Mouse (Mus musculus) hindbrain, embryonic 14.5 days (tissue): ENCODE measurements around the gene Bglap. TPM values are rescaled to one million over a fixed set of nuclear protein-coding genes. Genes with fewer than 3 reads are reported as not detected.
"Not testable (repeated sequence)": the region's sequence is repeated elsewhere in the genome, so short reads cannot be mapped to it uniquely, and the experiment has no call there.

Experiments
- ATAC-seq: fragments of 200-750 bp; cut with Nextera tagmentation; 2 replicates; pipeline ENCODE4 v1.8.0; 2017; ENCODE audit warnings: moderate number of reproducible peaks, mild to moderate bottlenecking, moderate TSS enrichment, moderate library complexity; ENCODE audit not compliant: low FRiP score
- DNase-seq: peaks from one replicate; pipeline ENCODE4 v3.0.0-alpha.2; 2015; ENCODE audit warnings: low spot score
- H3K27ac ChIP-seq: fragments of 300-500 bp; sonication (generic); 2 replicates; pipeline ENCODE4 v1.5.1; 2014; ENCODE audit warnings: mild to moderate bottlenecking, moderate library complexity
- H3K27me3 ChIP-seq: fragments of 300-500 bp; sonication (generic); 2 replicates; pipeline ENCODE4 v1.6.1; 2014; ENCODE audit warnings: mild to moderate bottlenecking, low read length, mixed read lengths; ENCODE audit not compliant: control insufficient read depth, insufficient read depth
- H3K36me3 ChIP-seq: fragments of 300-500 bp; sonication (generic); replicated peaks from 2 replicates; pipeline ENCODE4 v1.6.1; 2014; ENCODE audit not compliant: control insufficient read depth, insufficient read depth
- H3K4me1 ChIP-seq: fragments of 300-500 bp; sonication (generic); replicated peaks from 2 replicates; pipeline ENCODE4 v1.6.1; 2014; ENCODE audit warnings: antibody characterized with exemption, low read length, mixed read lengths; ENCODE audit not compliant: control insufficient read depth, insufficient read depth
- H3K4me2 ChIP-seq: fragments of 300-500 bp; sonication (generic); replicated peaks from 2 replicates; pipeline ENCODE4 v1.6.1; 2014; ENCODE audit warnings: mild to moderate bottlenecking, moderate library complexity
- H3K4me3 ChIP-seq: fragments of 300-500 bp; sonication (generic); replicated peaks from 2 replicates; pipeline ENCODE4 v1.5.1; 2014; ENCODE audit warnings: mild to moderate bottlenecking, low read length
- H3K9ac ChIP-seq: fragments of 300-500 bp; sonication (generic); 2 replicates; pipeline ENCODE4 v1.6.1; 2014
- H3K9me3 ChIP-seq: fragments of 300-500 bp; sonication (generic); 2 replicates; pipeline ENCODE4 v1.6.1; 2016; ENCODE audit warnings: low read length; ENCODE audit not compliant: control insufficient read depth
- WGBS: fragments of 180-500 bp; shearing (Covaris S2); extraction: QIAGEN DNeasy Blood & Tissue Kit; methylation state at CpG from one replicate; pipeline ENCODE4 v1.1.7; 2014; 5-methylcytosine and 5-hydroxymethylcytosine counted together
- polyA plus RNA-seq: library from polyadenylated mRNA; unstranded; fragments of >200 nt; fragmentation: Nextera tagmentation; extraction: Ambion mirVana; gene quantifications from 2 replicates; pipeline ENCODE4 v1.2.1, GENCODE M21; 2014

Gene Bglap
- polyA plus RNA-seq, 1 experiment from 2014 or later = not detected

- Histone ChIP-seq H3K27ac (no peak overlapping the region), H3K4me3 (no peak overlapping the region), H3K27me3 (no peaks in the 10 kb centered on the region), H3K9me3 (no peaks in the 10 kb centered on the region), H3K4me2 (no peak overlapping the region), H3K4me1 (0 out of 2 replicates have a peak, but pooled peaks cover under 1% of the 10 kb centered on the region), H3K9ac (no peak overlapping the region), H3K36me3 (0 out of 2 replicates have a peak, but pooled peaks cover 3% of the 10 kb centered on the region)
- WGBS = 94% methylated on average over 10 of the region's 10 CpGs
- DNase-seq (no peak), ATAC-seq (no peak)
Observed at GRCm38 (mm10) chr3:88403522-88404230, 19.4 kb upstream of the Bglap start.

GRCm38 (mm10) chr3:88398666-88399065, 14.4 kb upstream of the Bglap start:
- no peaks in the 10 kb centered on the region for H3K27me3 ChIP-seq
- H3K9me3 ChIP-seq = no peaks in the 10 kb centered on the region
- H3K27ac ChIP-seq = no peak overlapping the region
- ATAC-seq (no peak), DNase-seq (no peak)
- 65% methylated on average over 2 of the region's 2 CpGs for WGBS
- H3K9ac ChIP-seq = no peak overlapping the region
- H3K36me3 ChIP-seq = 0 out of 2 replicates have a peak, but pooled peaks cover 3% of the 10 kb centered on the region
- H3K4me3 ChIP-seq = no peak overlapping the region
- H3K4me2 ChIP-seq = no peak overlapping the region
- H3K4me1 ChIP-seq = 0 out of 2 replicates have a peak, but pooled peaks cover 2% of the 10 kb centered on the region

GRCm38 (mm10) chr3:88395742-88396141, 11.5 kb upstream of the Bglap start:
- Histone ChIP-seq H3K9me3 (no peaks in the 10 kb centered on the region), H3K4me3 (no peak overlapping the region), H3K4me2 (no peak overlapping the region), H3K4me1 (0 out of 2 replicates have a peak, but pooled peaks cover 2% of the 10 kb centered on the region), H3K36me3 (no peaks in the 10 kb centered on the region), H3K27ac (no peak overlapping the region), H3K27me3 (no peaks in the 10 kb centered on the region), H3K9ac (no peak overlapping the region)
- 94% methylated on average over 8 of the region's 8 CpGs for WGBS
- no peak for DNase-seq
- no peak for ATAC-seq

GRCm38 (mm10) chr3:88395288-88395687, 11.0 kb upstream of the Bglap start:
- Histone ChIP-seq H3K9me3 (no peaks in the 10 kb centered on the region), H3K9ac (no peak overlapping the region), H3K36me3 (no peaks in the 10 kb centered on the region), H3K4me2 (no peak overlapping the region), H3K27me3 (no peaks in the 10 kb centered on the region), H3K27ac (no peak overlapping the region), H3K4me1 (0 out of 2 replicates have a peak, but pooled peaks cover 2% of the 10 kb centered on the region), H3K4me3 (no peak overlapping the region)
- ATAC-seq (no peak), DNase-seq (no peak)
- WGBS = 96% methylated on average over 6 of the region's 6 CpGs

- ATAC-seq (no peak), DNase-seq (no peak)
- Histone ChIP-seq H3K9me3 (no peaks in the 10 kb centered on the region), H3K36me3 (no peaks in the 10 kb centered on the region), H3K4me2 (no peak overlapping the region), H3K27me3 (no peaks in the 10 kb centered on the region), H3K27ac (no peak overlapping the region), H3K9ac (no peak overlapping the region), H3K4me3 (no peak overlapping the region), H3K4me1 (0 out of 2 replicates have a peak, but pooled peaks cover 2% of the 10 kb centered on the region)
- WGBS = 94% methylated on average over 9 of the region's 9 CpGs
Observed at GRCm38 (mm10) chr3:88393776-88394375, 9.6 kb upstream of the Bglap start.

GRCm38 (mm10) chr3:88382383-88382782, 1.9 kb downstream of the Bglap start:
- H3K27me3 ChIP-seq, H3K4me3 ChIP-seq, DNase-seq, H3K4me1 ChIP-seq, H3K9me3 ChIP-seq, H3K36me3 ChIP-seq, H3K27ac ChIP-seq, H3K9ac ChIP-seq: not testable (repeated sequence)
- 25% methylated on average over 1 of the region's 7 CpGs for WGBS
- peak; percentile 22; the same call in 1 of the 2 replicates for ATAC-seq
- H3K4me2 ChIP-seq = peak overlapping the region; percentile 41; the same call in 1 of the 2 replicates

GRCm38 (mm10) chr3:88381389-88382315, 2.6 kb downstream of the Bglap start:
- Histone ChIP-seq H3K9ac (peak overlapping the region; percentile 51), H3K4me3 (peak overlapping the region; percentile 10; the same call in 1 of the 2 replicates)
- peak; percentile 88 for ATAC-seq

GRCm38 (mm10) chr3:88378599-88378998, 5.7 kb downstream of the Bglap start, which contains the start of gene Bglap2:
TSS of gene Bglap2 (minus strand) at chr3:88378699.
- ATAC-seq, H3K9ac ChIP-seq, H3K4me1 ChIP-seq, H3K27me3 ChIP-seq, H3K9me3 ChIP-seq, DNase-seq, H3K4me3 ChIP-seq, H3K27ac ChIP-seq, H3K4me2 ChIP-seq, H3K36me3 ChIP-seq: not testable (repeated sequence)
- WGBS = 75% methylated on average over 5 of the region's 5 CpGs

More at GRCm38 (mm10) chr3:88381389-88382315, 2.6 kb downstream of the Bglap start:
- H3K9me3 ChIP-seq, H3K27me3 ChIP-seq, H3K36me3 ChIP-seq, H3K4me1 ChIP-seq: not testable (repeated sequence)
- DNase-seq = peak; percentile 48
- Histone ChIP-seq H3K27ac (peak overlapping the region; percentile 83), H3K4me2 (peak overlapping the region; percentile 41)
- 7% methylated on average over 19 of the region's 22 CpGs for WGBS
